Mouse (Mus musculus): ENCODE data around the gene Bnc2. TPM values are rescaled to one million over a fixed set of nuclear protein-coding genes. Genes with fewer than 3 reads are reported as not detected.

The Bnc2 gene
- polyA plus RNA-seq (2011; ENCODE audit: insufficient read depth, insufficient read length, low read depth, missing spikeins): 7.2 and 7.8 TPM in 2 replicates

DNA sequence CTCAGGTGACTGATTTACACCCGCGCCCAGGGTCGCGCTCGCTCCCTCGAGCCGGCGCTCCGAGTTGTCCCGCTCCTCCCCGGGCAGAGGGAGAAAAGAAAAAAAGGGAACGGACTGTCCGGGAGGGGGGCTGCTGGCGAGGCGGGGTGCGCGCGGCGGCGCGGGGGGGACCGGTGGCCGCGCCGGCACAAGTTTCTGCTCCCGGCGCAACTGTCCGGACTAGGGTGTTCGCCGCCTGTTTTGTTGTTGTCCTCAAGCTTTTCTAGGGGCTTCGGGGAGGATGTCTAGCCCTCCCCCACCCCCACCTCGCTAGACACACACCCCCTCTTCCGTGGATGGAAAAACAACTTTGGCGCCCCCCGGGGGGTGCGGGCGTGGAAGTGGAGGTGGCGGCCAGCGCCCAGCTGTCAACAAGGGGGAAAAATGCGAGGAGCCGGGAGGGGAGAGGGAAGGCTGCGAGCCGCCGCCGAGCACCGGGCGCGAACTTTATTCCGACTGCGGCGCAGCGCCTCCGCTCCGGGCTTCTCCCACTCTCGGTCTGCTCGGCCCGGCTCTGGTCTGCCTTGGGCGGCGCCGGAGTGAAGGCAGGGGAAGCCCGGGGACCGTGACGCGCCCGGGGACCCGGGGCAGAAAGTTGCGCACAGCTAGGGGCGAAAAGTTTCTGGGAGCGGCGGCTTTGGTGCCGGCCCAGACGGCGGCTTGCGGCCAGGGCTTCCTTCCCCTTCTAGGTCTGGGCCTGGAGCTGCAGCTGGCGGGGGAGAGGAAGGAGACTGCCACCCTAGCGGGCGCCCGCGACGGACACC lies at the start of gene Bnc2:
TSS of gene Bnc2 (minus strand) at position 105 of the 803 bp plus-strand sequence.
- H3K9ac ChIP-seq (ENCODE audit: low read depth, poor library complexity, severe bottlenecking): peak within 1 kb of the TSS; percentile 95
- no peaks in the 10 kb centered on the region for H3K9me3 ChIP-seq (replicated peaks; ENCODE audit: control insufficient read depth, insufficient read depth, low read length, poor library complexity, severe bottlenecking)
- no peaks in the 10 kb centered on the region for H3K36me3 ChIP-seq (ENCODE audit: control insufficient read depth, insufficient read depth, low read length, poor library complexity, severe bottlenecking)
- H3K4me3 ChIP-seq (ENCODE audit: low read depth, low read length): peak within 1 kb of the TSS; percentile 64
- H3K27ac ChIP-seq (ENCODE audit: insufficient read depth, low read length): peak within 1 kb of the TSS; percentile 70
- no peak for TF ChIP-seq POLR2A (IDR thresholded peaks at IDR 0.05; ENCODE audit: insufficient read depth, low read length)
- no peak for TF ChIP-seq EP300 (IDR thresholded peaks at IDR 0.05; ENCODE audit: insufficient read depth, low read depth, low read length)
- no peak for TF ChIP-seq CTCF (IDR thresholded peaks at IDR 0.05; ENCODE audit: low read depth, low read length)
- no peaks in the 10 kb centered on the region for H3K4me1 ChIP-seq (ENCODE audit: control insufficient read depth, insufficient read depth, low read length)
- H3K27me3 ChIP-seq (ENCODE audit: control insufficient read depth, insufficient read depth, low read length, poor library complexity, severe bottlenecking): no peaks in the 10 kb centered on the region

DNA sequence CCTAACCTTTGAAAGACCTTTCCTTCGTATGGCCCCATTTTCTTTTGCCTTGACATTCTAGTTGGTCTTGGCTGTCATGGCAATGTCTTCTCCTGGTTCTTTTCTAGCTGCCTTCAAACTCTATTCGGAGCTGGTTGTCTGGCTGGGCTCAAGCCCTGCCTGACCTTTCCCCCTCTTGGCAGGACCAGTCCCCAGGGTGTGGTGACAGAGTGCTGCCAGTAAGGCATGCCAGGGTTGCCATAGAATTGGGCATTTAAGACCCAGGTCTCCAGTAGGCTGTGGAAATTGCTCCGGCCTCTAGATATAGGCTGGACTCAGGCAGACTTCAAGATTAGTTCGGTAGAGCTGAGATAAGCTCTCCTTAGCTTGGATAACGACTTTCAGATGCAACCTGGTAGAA lies 32.9 kb upstream of the Bnc2 start:
- no peaks in the 10 kb centered on the region for H3K4me1 ChIP-seq (ENCODE audit: control insufficient read depth, insufficient read depth, low read length)
- H3K4me3 ChIP-seq (ENCODE audit: low read depth, low read length): no peak overlapping the region
- no peaks in the 10 kb centered on the region for H3K36me3 ChIP-seq (ENCODE audit: control insufficient read depth, insufficient read depth, low read length, poor library complexity, severe bottlenecking)

DNA sequence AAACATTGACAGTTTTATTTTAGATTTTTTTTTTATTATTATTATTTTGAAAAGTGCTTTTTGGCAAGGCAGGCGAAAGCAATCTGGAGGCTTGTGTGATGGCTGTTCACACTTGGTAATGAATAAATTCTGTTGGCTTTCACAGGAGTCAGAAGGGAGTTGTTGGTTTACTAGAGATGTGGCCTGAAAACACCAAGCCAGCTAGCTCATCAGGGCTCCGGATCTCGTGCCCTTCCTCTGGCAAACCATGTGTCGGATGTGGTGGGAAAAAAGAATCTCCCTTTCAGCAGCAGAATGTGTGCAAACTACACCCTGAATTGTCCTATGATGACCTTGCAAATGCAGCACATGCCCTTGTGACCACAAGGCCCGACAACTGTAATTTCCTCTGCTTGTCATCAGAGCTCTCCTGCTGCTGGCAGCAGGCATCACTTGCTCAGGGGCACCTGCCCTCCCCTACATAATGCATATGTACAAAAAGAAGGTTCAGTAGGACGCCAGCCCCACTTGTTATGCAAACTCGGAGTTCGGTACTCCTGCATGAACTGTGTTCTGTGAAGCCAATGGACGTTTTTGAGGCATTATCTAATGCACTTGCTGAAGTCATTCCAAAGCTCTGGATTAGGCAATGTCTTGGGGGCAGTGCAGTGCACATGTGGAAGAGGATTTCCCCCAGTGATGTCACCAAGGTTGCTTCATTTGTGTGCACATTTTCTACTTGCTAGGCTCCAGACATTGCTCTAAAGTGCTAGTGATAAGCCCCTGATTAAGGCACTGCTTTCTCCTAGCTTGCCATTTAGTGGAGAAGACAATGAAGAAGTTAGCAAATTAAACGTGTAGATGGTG lies 10.7 kb upstream of the Bnc2 start:
- TF ChIP-seq EP300 (IDR thresholded peaks at IDR 0.05; ENCODE audit: insufficient read depth, low read depth, low read length) (peak; percentile 90), POLR2A (IDR thresholded peaks at IDR 0.05; ENCODE audit: insufficient read depth, low read length) (no peak), CTCF (IDR thresholded peaks at IDR 0.05; ENCODE audit: low read depth, low read length) (no peak)
- H3K4me3 ChIP-seq (ENCODE audit: low read depth, low read length): no peak overlapping the region
- H3K27ac ChIP-seq (ENCODE audit: insufficient read depth, low read length): no peak overlapping the region
- no peaks in the 10 kb centered on the region for H3K27me3 ChIP-seq (ENCODE audit: control insufficient read depth, insufficient read depth, low read length, poor library complexity, severe bottlenecking)
- H3K4me1 ChIP-seq (ENCODE audit: control insufficient read depth, insufficient read depth, low read length): peaks cover 3% of the 10 kb centered on the region
- H3K9me3 ChIP-seq (replicated peaks; ENCODE audit: control insufficient read depth, insufficient read depth, low read length, poor library complexity, severe bottlenecking): no peaks in the 10 kb centered on the region
- H3K36me3 ChIP-seq (ENCODE audit: control insufficient read depth, insufficient read depth, low read length, poor library complexity, severe bottlenecking): no peaks in the 10 kb centered on the region
- H3K9ac ChIP-seq (ENCODE audit: low read depth, poor library complexity, severe bottlenecking): no peak overlapping the region

More for the DNA sequence above, 32.9 kb upstream of the Bnc2 start:
- Histone ChIP-seq H3K9me3 (replicated peaks; ENCODE audit: control insufficient read depth, insufficient read depth, low read length, poor library complexity, severe bottlenecking) (no peaks in the 10 kb centered on the region), H3K27me3 (ENCODE audit: control insufficient read depth, insufficient read depth, low read length, poor library complexity, severe bottlenecking) (no peaks in the 10 kb centered on the region; the same call in 1 of the 2 replicates), H3K9ac (ENCODE audit: low read depth, poor library complexity, severe bottlenecking) (no peak overlapping the region), H3K27ac (ENCODE audit: insufficient read depth, low read length) (no peak overlapping the region)
- no peak for TF ChIP-seq EP300 (IDR thresholded peaks at IDR 0.05; ENCODE audit: insufficient read depth, low read depth, low read length)
- TF ChIP-seq POLR2A (IDR thresholded peaks at IDR 0.05; ENCODE audit: insufficient read depth, low read length): no peak
- no peak for TF ChIP-seq CTCF (IDR thresholded peaks at IDR 0.05; ENCODE audit: low read depth, low read length)

DNA sequence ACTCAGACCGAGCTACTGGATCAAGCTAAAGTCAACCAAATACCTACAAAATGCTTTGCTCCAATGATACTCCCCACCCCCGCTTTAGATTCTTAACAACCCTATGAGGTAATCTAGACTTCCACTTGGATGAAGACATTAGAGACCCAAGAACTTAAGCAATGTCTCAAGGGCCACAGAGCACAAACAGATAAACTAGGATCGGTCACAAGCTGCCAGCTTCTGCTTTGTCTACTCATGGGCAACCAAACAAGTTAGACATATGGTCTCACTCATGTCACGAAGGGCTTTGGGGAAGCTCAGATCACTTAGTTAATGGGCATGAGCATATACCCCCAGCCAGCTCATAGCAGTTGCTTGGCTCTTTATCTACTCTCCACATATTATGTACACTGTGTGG lies 9.9 kb upstream of the Bnc2 start:
- H3K27me3 ChIP-seq (ENCODE audit: control insufficient read depth, insufficient read depth, low read length, poor library complexity, severe bottlenecking): no peaks in the 10 kb centered on the region
- TF ChIP-seq EP300 (IDR thresholded peaks at IDR 0.05; ENCODE audit: insufficient read depth, low read depth, low read length): no peak
- no peak overlapping the region for H3K27ac ChIP-seq (ENCODE audit: insufficient read depth, low read length)
- H3K4me3 ChIP-seq (ENCODE audit: low read depth, low read length): no peak overlapping the region
- peaks cover 3% of the 10 kb centered on the region for H3K4me1 ChIP-seq (ENCODE audit: control insufficient read depth, insufficient read depth, low read length)
- no peaks in the 10 kb centered on the region for H3K36me3 ChIP-seq (ENCODE audit: control insufficient read depth, insufficient read depth, low read length, poor library complexity, severe bottlenecking)
- H3K9ac ChIP-seq (ENCODE audit: low read depth, poor library complexity, severe bottlenecking): no peak overlapping the region
- no peaks in the 10 kb centered on the region for H3K9me3 ChIP-seq (replicated peaks; ENCODE audit: control insufficient read depth, insufficient read depth, low read length, poor library complexity, severe bottlenecking)

DNA sequence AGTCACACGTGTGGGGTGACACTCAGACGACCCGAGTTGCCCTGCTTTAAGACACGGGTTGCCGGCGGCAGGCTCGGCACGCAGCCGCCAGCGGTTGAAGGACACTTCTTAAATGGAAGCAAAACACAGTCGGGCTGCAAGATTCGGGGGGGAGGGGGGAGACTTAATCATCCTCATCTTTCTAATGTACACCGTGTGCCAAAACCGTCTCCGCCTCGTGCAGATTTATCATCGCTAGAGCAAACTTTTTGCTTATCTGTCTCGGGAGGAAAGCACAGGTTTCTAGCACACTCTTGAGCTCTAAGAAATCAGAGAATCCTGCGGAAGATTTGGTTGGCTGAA lies 870 bp upstream of the Bnc2 start:
- Histone ChIP-seq H3K9me3 (replicated peaks; ENCODE audit: control insufficient read depth, insufficient read depth, low read length, poor library complexity, severe bottlenecking) (no peaks in the 10 kb centered on the region), H3K4me1 (ENCODE audit: control insufficient read depth, insufficient read depth, low read length) (no peaks in the 10 kb centered on the region), H3K27me3 (ENCODE audit: control insufficient read depth, insufficient read depth, low read length, poor library complexity, severe bottlenecking) (no peaks in the 10 kb centered on the region), H3K9ac (ENCODE audit: low read depth, poor library complexity, severe bottlenecking) (peak overlapping the region; percentile 95), H3K4me3 (ENCODE audit: low read depth, low read length) (peak overlapping the region; percentile 64), H3K27ac (ENCODE audit: insufficient read depth, low read length) (0 out of 2 replicates have a peak overlapping the region, but pooled peaks have one; percentile 70), H3K36me3 (ENCODE audit: control insufficient read depth, insufficient read depth, low read length, poor library complexity, severe bottlenecking) (no peaks in the 10 kb centered on the region)
- TF ChIP-seq CTCF (IDR thresholded peaks at IDR 0.05; ENCODE audit: low read depth, low read length) (no peak), EP300 (IDR thresholded peaks at IDR 0.05; ENCODE audit: insufficient read depth, low read depth, low read length) (no peak), POLR2A (IDR thresholded peaks at IDR 0.05; ENCODE audit: insufficient read depth, low read length) (no peak)
